In genomic region chr12:77235958-77236357, GRCm38 (mm10) we compare ENCODE assay signal across 16 mouse cellular contexts.
"Had no signal": no experiment of that assay in that cellular context is flagged by ENCODE, and none has a peak within 500 bp of the region (broad histone marks: within the 10 kb centered on the region; RNA-seq: fewer than 3 reads in every experiment).

No protein-coding gene starts in this region.

- H3K36me3 ChIP-seq: lung, embryonic 15.5 days; midbrain, embryonic 13.5 days; midbrain, embryonic 15.5 days; neural tube, embryonic 12.5 days had no signal

- ATAC-seq: liver, postnatal 0 days; lung, postnatal 0 days; midbrain, embryonic 13.5 days; midbrain, embryonic 15.5 days had no signal

- H3K4me1 ChIP-seq: neural tube, embryonic 12.5 days had no signal

- H3K4me3 ChIP-seq: lung, embryonic 15.5 days; megakaryocyte, embryonic 14.5 days; midbrain, embryonic 13.5 days; midbrain, embryonic 15.5 days; neural tube, embryonic 12.5 days had no signal

- H3K9me3 ChIP-seq: lung, embryonic 15.5 days; midbrain, embryonic 13.5 days; midbrain, embryonic 15.5 days; neural tube, embryonic 12.5 days had no signal

- H3K9ac ChIP-seq: liver, postnatal 0 days; lung, embryonic 15.5 days; midbrain, embryonic 13.5 days; midbrain, embryonic 15.5 days; neural tube, embryonic 12.5 days had no signal

- H3K27ac ChIP-seq: lung, embryonic 15.5 days; macrophage; midbrain, embryonic 13.5 days; midbrain, embryonic 15.5 days; neural tube, embryonic 12.5 days had no signal

- H3K4me2 ChIP-seq: lung, embryonic 15.5 days; midbrain, embryonic 11.5 days; midbrain, embryonic 13.5 days; midbrain, embryonic 15.5 days; neural tube, embryonic 12.5 days had no signal

- H3K27me3 ChIP-seq: lung, embryonic 15.5 days; megakaryocyte, embryonic 14.5 days; midbrain, embryonic 13.5 days; midbrain, embryonic 15.5 days; neural tube, embryonic 12.5 days had no signal

- DNase-seq: liver, postnatal 0 days; lung, adult 2 months; lung, postnatal 14 days; lung, postnatal 36 days; right cerebral cortex, postnatal 25 days; thymus, adult 2 months; thymus, postnatal 25 days; thymus, postnatal 4 days had no signal
